Mouse (Mus musculus) ZHBTc4 (cell line): Measurements from ENCODE around the gene Elovl2.
"Not testable (repeated sequence)": the region's sequence is repeated elsewhere in the genome, so short reads cannot be mapped to it uniquely, and the experiment has no call there.

Experiments used
- DNase-seq: peaks from one replicate; pipeline ENCODE4 v3.0.0-alpha.2; 2011; ENCODE audit warnings: low read depth, low spot score

The Elovl2 gene

GRCm38 (mm10) chr13:41235181-41235580 lies 15.0 kb upstream of the Elovl2 start:
- DNase-seq: no peak

DNA sequence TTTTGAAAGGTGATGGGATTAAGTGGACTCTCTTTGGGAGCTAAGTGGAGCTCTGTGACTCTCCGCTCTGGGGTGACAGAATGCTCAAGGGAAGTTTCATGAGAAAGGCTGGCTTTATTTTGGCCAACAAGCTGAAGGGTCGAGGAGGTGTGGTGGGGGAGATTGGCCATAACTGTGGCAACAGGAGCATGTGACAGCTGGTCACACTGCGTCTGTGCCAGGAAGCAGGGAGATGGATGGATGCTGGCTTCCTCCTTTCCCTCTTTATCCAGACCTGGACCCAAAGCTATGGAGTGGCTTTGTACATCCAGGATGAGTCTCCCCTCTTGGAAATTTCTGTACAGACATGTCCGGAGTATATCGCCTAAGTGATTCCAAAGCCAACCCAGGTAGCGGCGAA lies 13.0 kb upstream of the Elovl2 start:
- no peak for DNase-seq

- DNase-seq: peak; percentile 40
Measured at GRCm38 (mm10) chr13:41232209-41232608, 12.0 kb upstream of the Elovl2 start.

GRCm38 (mm10) chr13:41231389-41231983 lies 11.3 kb upstream of the Elovl2 start:
- no peak for DNase-seq

DNA sequence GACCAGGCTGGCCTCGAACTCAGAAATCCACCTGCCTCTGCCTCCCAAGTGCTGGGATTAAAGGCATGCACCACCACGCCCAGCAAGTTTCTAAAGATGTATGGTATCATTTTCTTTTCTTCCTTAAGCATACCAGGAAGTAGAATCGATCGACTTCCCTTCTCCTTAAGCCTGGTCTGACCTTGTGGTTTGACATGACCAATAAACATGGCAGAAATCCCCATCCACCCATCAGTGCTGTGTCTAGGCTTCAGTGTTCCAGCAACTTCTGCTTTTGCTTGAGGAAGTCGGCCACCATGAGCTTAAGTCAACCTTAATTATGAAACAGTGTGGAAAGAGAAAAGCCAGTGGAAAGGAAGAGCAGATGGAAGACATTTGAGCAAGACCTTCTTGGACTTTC lies 10.1 kb upstream of the Elovl2 start:
- no peak for DNase-seq

DNA sequence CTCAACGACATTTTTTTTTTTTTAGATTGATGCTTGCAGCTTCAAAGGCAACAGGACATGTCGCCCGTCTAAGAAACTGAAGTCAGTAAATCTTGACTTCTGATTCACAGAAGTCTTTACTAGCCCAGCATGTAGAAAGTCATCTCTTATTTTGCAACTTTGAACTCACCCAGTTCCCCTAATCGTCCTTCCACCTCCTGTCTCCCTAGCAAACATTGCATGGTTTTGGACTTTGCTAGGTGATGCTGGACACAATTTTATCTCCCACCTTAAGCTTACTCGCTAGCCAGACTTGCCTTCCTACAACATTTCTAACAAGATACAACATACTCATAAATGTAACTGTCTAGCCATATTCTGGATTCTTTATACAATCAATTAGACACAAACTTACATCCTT lies 7.9 kb upstream of the Elovl2 start:
- DNase-seq: no peak

- no peak for DNase-seq
Measured at GRCm38 (mm10) chr13:41226513-41226912, 6.3 kb upstream of the Elovl2 start.

DNA sequence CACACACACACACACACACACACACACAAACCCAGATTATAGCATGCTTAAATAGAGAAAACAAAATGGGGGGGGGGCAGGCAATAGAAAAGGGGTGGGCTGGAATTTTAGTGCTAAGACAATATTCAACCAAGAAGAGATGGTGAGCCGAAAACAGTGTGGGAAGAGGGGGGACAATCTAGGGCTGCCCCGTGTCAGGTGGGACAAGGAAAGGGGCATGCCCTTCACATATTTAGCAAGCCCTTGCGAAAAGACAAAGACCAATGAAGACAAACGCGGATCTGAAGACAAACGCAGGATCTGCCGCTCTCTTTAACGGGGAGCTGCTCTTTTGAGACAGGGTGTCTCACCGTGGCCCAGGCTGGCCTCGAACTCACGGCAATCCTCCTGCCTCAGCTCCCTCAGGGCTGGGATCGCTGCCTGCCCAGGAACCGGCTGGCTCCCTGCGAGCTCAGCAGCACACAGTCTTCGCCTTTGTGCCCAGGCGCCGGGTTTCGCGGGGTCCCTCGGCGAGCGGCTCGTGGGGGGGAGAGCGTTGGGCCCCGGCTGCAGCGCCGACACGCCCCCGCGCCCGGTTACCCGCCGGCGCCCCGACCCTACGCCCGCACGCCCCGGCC lies 410 bp downstream of the Elovl2 start:
- DNase-seq: peak; percentile 78

- DNase-seq: no peak
Measured at GRCm38 (mm10) chr13:41219056-41219455, 1.1 kb downstream of the Elovl2 start.

GRCm38 (mm10) chr13:41216236-41216635 lies 4.0 kb downstream of the Elovl2 start:
- DNase-seq: no peak

DNA sequence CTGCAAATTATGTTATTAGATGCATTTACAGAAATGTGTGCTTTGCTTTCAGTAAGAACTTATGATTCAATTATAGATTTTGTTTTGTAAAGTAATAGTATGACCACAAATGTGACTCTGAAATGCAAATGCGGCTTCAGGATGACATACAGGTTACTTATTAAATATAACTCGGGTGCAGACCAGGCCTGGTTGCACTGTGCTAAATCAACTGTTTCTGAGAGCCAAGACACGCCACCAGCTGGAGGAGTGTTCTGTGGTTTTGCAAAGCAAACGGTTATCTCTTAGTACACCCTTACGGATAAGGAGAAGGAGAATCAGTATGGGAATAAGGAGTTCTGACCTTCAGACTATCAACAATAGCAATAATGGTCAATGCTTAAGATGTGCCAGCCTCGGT lies 4.5 kb downstream of the Elovl2 start:
- DNase-seq: no peak

- no peak for DNase-seq
Measured at GRCm38 (mm10) chr13:41212558-41213322, 7.5 kb downstream of the Elovl2 start.

DNA sequence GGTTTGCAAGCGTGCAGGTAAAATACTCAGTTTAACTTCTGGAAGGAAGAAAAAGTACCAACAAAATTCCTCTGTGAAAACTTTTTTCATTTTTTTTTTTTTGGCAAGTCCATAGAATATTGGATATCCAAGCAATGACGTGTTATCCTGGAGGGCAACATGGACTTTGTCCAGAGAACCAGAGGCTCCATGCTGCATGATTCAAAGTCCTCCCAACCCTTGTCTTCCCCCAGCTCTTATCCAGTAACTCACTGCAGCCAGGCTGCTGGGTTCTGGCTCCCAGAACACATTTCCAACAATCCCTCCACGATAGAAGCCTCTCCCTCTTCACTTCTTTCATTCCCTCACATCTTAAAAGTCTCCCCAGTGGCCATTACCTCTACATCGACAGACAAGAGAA lies 8.9 kb downstream of the Elovl2 start:
- no peak for DNase-seq

- no peak for DNase-seq
Measured at GRCm38 (mm10) chr13:41206241-41206640, 14.0 kb downstream of the Elovl2 start.

DNA sequence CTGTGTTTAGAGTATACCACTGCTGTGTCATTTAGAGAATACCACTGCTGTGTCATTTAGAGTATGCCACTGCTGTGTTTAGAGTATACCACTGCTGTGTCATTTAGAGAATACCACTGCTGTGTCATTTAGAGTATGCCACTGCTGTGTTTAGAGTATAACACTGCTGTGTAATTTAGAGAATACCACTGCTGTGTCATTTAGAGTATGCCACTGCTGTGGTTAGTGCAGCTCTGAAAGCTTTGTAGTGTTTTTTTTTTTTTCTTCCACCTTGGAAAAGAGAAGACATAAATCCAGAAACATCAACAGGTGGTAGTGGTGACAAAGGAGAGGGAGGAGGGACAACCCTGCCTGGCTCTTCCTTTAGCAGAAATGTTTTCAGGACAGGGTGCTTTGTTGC lies 14.6 kb downstream of the Elovl2 start:
- not testable (repeated sequence) for DNase-seq

DNA sequence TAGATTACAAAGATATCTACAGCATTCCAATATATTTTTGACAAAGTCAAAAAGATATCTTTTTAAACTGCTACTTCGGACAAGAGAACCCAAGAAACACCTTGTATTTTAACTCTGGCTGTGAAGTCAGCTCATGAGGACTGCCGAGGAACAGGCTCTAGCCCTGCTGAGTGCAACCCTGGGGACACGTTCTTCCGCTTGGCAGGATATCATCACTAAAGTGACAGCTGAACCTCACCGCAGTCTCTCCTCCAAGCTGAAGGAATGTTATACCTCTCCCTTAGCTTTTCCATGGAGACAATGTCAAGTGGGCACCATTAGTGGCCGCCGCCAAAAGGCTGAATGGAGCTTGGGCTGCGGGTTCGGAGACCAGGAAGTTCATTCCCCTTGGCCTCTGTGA lies 16.5 kb downstream of the Elovl2 start:
- no peak for DNase-seq

DNA sequence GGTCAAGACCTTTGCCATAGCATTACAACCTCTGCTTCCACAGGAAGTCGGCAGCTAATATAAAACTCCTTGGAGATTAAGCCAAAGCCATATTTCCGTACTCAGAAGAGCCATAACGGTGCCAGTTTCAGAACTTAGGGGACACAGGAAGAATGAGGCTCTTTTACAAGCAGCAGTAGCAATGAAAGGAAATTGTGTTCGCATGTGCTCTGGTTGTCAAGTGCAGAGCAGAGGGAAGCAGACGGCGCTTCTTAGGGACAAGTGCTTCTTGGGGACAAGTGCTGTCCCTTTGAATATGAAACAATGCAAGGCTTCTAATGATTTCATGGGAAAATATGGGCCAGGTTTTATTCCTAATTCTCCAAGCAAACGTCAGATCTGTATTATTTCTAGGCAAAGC lies 16.9 kb downstream of the Elovl2 start:
- DNase-seq: no peak

DNA sequence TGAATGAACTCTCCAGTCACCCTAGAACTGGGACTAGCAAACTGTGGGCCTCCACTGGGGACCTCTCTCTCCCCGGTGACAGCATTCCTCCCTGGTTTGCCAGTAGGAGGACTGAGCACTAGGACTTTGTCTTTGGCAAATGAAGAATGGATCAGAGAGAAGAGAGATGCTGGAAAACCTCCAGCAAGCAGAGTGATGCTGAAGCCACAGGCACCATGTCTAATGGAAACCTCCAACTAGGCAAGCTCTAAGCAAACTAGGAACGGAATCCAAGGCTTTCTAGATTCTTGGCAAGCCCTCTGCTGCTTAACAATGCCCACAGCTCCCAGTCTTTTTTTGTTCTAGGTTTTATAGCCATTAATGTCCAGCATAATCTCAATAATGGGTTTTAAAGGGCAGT lies 19.3 kb downstream of the Elovl2 start:
- DNase-seq: no peak

DNA sequence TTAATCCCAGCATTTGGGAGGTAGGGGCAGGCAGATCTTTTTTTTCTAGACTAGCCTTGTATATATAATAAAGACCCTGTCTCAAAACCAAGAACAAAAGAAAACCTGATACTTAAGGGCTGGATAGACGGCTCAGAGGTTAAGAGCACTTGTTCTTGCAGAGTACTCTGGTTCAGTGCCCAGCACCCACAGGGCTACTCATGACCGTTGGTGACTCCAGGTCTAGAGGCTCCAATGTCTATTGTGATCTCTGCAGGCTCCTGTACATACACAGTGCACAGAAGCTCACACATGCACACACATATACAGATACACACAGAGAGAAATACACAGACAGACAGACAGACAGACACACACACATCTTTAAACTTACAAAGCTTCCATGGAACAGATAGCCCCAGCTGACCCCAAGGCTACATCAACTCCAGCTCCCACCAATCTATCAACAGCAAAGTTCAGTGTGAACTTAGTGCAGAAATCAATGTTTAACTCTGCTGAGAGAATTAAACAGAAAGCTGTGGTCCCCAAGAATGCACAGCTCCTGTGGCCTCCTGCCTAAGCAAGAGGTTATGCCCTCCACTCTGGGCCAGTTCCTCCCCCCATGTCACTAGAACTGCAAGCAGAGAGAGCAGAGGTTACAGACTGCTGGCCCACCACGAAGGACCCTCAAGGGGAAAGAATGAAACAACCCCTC lies 24.4 kb downstream of the Elovl2 start:
- DNase-seq: no peak

DNA sequence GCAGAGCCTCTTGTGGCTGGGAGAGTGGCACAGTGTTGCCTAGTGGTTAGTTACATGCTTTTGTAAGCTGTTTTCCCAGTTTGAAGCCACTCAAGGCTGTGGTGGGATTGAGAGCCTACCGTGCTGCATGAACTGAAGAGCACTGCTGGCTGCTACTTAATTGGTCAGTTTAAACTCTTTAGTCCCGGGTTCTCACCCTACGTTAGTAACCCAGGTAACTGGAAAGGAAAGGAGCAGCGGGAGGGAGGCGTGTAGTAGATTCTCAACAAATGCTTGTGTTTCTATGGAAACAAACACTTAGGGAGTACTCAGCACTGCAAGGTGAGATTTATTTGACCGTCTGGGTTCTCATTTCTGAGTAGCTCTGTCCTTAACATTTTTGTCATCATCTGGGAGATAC lies 32.3 kb downstream of the Elovl2 start:
- peak; percentile 23 for DNase-seq

- DNase-seq: no peak
Measured at GRCm38 (mm10) chr13:41158426-41158825, 61.8 kb downstream of the Elovl2 start.

GRCm38 (mm10) chr13:41153146-41153545 lies 67.1 kb downstream of the Elovl2 start:
- peak; percentile 61 for DNase-seq
